Mouse (Mus musculus): Measurements from ENCODE around the gene Itga10. TPM values are rescaled to one million over a fixed set of nuclear protein-coding genes. Genes with fewer than 3 reads are reported as not detected.

Itga10 gene
- polyA plus RNA-seq (2015; fragmentation: Nextera tagmentation; extraction: Ambion mirVana), result 0.83 and 2.2 TPM in 2 replicates

GRCm38 (mm10) chr3:96645018-96645649, at the start of gene Itga10:
Itga10 (plus strand) TSS chr3:96645584.
- peak; percentile 66; the same call in 1 of the 2 replicates for ATAC-seq (replicated peaks; ENCODE audit: low FRiP score)
- peaks cover 40% of the 10 kb centered on the region for H3K36me3 ChIP-seq
- H3K9me3 ChIP-seq (replicated peaks), result no peaks in the 10 kb centered on the region
- 64% methylated on average over 7 of the region's 7 CpGs for WGBS
- H3K4me3 ChIP-seq (replicated peaks), result no peak within 1 kb of the TSS
- H3K27me3 ChIP-seq, result no peaks in the 10 kb centered on the region
- no peak within 1 kb of the TSS for H3K4me2 ChIP-seq
- H3K27ac ChIP-seq, result no peak within 1 kb of the TSS
- H3K4me1 ChIP-seq, result no peaks in the 10 kb centered on the region; the same call in 1 of the 2 replicates
- H3K9ac ChIP-seq, result no peak within 1 kb of the TSS

DNA sequence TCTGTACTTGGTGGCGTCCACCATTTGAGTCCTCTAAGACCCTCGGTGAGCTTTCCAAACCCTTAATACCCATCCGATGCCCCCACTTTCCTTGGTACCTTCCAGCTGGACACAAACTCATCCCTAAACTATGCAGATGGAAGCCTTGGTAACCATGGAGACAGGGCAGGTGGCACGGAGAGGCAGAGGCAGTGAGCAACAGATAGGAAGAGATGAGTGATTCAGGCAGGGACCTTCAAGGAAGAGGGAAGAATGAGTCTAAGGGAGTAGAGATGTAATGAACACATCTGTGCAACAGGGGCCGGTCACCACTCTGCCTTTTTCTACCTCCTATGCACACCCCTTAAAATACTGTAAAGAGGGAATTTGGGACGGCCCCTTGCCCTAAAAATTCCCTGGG, 49.7 kb upstream of the Itga10 start:
- peaks cover 42% of the 10 kb centered on the region for H3K27me3 ChIP-seq
- WGBS, result 28% methylated on average over 6 of the region's 6 CpGs
- peak overlapping the region; percentile 83 for H3K4me2 ChIP-seq
- H3K9me3 ChIP-seq (replicated peaks), result no peaks in the 10 kb centered on the region
- H3K4me3 ChIP-seq (replicated peaks), result peak overlapping the region; percentile 54
- peak overlapping the region; percentile 37; the same call in 1 of the 2 replicates for H3K27ac ChIP-seq
- H3K36me3 ChIP-seq, result no peaks in the 10 kb centered on the region
- H3K9ac ChIP-seq, result no peak overlapping the region
- peaks cover 61% of the 10 kb centered on the region for H3K4me1 ChIP-seq
- ATAC-seq (replicated peaks; ENCODE audit: low FRiP score), result no peak

DNA sequence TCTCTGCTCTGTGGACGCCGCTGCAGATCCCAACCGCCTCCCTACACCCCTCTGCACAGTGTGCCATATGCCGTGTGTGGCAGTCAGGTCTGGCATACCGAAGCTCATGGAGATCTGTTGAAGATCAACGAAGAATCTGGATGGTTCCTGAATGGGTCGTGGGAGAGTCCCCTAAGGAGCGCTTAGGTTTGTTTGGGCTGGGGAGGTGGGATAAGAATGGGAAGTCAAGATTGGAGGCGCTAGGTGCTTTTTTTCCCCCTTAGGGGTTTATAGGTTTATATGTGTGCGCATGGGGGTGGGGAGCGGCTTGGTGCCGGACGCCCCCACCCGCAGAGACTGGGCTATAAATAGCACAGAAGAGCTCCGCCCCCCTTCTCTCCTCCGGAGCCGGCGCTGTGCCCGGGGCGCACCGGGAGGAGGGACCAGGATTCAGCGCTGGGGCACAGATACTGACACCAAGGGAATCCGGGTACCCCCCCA, 49.1 kb upstream of the Itga10 start, which contains the start of gene Ankrd34a:
TSS of gene Ankrd34a (plus strand) at position 409 of the 480 bp plus-strand sequence.
- Histone ChIP-seq H3K9ac (peak within 1 kb of the TSS; percentile 55), H3K4me2 (peak within 1 kb of the TSS; percentile 83), H3K27ac (peak within 1 kb of the TSS; percentile 69), H3K27me3 (peaks cover 42% of the 10 kb centered on the region), H3K4me3 (replicated peaks) (peak within 1 kb of the TSS; percentile 54), H3K4me1 (peaks cover 62% of the 10 kb centered on the region), H3K9me3 (replicated peaks) (no peaks in the 10 kb centered on the region), H3K36me3 (no peaks in the 10 kb centered on the region)
- under 1% methylated on average over 18 of the region's 23 CpGs for WGBS
- ATAC-seq (replicated peaks; ENCODE audit: low FRiP score), result no peak

GRCm38 (mm10) chr3:96596855-96597254, 48.5 kb upstream of the Itga10 start:
- H3K9me3 ChIP-seq (replicated peaks), result no peaks in the 10 kb centered on the region
- peak overlapping the region; percentile 54 for H3K4me3 ChIP-seq (replicated peaks)
- H3K4me1 ChIP-seq, result peaks cover 63% of the 10 kb centered on the region
- ATAC-seq (replicated peaks; ENCODE audit: low FRiP score), result no peak
- H3K4me2 ChIP-seq, result peak overlapping the region; percentile 83
- H3K27ac ChIP-seq, result no peak overlapping the region; the same call in 1 of the 2 replicates
- under 1% methylated on average over 12 of the region's 12 CpGs for WGBS
- H3K27me3 ChIP-seq, result peaks cover 42% of the 10 kb centered on the region
- no peaks in the 10 kb centered on the region for H3K36me3 ChIP-seq
- peak overlapping the region; percentile 55 for H3K9ac ChIP-seq

DNA sequence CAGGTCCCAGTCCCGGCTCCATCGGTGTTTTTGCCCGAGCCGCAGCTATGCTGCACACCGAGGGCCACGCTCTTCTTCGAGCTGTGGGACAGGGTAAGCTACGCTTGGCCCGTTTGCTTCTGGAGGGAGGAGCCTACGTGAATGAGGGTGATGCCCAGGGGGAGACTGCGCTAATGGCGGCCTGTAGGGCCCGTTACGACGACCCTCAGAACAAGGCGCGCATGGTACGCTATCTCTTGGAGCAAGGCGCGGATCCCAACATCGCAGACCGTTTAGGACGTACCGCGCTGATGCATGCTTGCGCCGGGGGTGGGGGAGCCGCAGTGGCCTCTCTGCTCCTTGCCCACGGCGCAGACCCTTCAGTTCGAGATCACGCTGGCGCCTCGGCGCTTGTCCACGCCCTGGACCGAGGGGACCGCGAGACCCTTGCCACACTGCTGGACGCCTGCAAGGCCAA, 47.9 kb upstream of the Itga10 start:
- Histone ChIP-seq H3K4me2 (peak overlapping the region; percentile 83), H3K36me3 (no peaks in the 10 kb centered on the region), H3K27ac (peak overlapping the region; percentile 69), H3K9ac (peak overlapping the region; percentile 55), H3K27me3 (peaks cover 42% of the 10 kb centered on the region), H3K4me1 (peaks cover 64% of the 10 kb centered on the region), H3K4me3 (replicated peaks) (peak overlapping the region; percentile 54), H3K9me3 (replicated peaks) (no peaks in the 10 kb centered on the region)
- under 1% methylated on average over 40 of the region's 40 CpGs for WGBS
- no peak; the same call in 1 of the 2 replicates for ATAC-seq (replicated peaks; ENCODE audit: low FRiP score)

GRCm38 (mm10) chr3:96598156-96599068, 47.0 kb upstream of the Itga10 start:
- Histone ChIP-seq H3K36me3 (no peaks in the 10 kb centered on the region), H3K27me3 (peaks cover 42% of the 10 kb centered on the region), H3K4me1 (peaks cover 64% of the 10 kb centered on the region), H3K4me2 (peak overlapping the region; percentile 83), H3K27ac (peak overlapping the region; percentile 69), H3K4me3 (replicated peaks) (peak overlapping the region; percentile 54), H3K9ac (peak overlapping the region; percentile 55), H3K9me3 (replicated peaks) (no peaks in the 10 kb centered on the region)
- WGBS, result 1% methylated on average over 54 of the region's 54 CpGs
- no peak for ATAC-seq (replicated peaks; ENCODE audit: low FRiP score)

DNA sequence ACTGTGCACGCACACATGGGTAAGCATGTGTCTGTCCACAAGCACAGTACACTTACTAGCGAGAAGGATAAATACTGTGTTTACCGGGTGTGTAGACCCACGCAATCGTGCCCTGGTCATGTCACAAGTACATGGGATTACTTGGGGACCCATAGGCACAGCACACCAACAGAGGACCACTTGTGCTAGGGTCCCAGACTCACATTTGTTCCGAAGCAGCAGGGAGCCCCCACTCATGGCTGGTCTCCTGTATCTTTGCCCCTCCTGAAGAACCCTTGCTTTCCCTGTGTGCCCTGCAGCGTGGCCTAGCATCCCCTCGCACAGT, 46.4 kb upstream of the Itga10 start:
- Histone ChIP-seq H3K27ac (no peak overlapping the region), H3K4me3 (replicated peaks) (peak overlapping the region; percentile 54; the same call in 1 of the 2 replicates), H3K9ac (no peak overlapping the region), H3K36me3 (peaks cover 6% of the 10 kb centered on the region), H3K4me2 (peak overlapping the region; percentile 83), H3K27me3 (peaks cover 42% of the 10 kb centered on the region), H3K4me1 (peaks cover 69% of the 10 kb centered on the region), H3K9me3 (replicated peaks) (no peaks in the 10 kb centered on the region)
- ATAC-seq (replicated peaks; ENCODE audit: low FRiP score), result no peak
- WGBS, result 54% methylated on average over 8 of the region's 8 CpGs

DNA sequence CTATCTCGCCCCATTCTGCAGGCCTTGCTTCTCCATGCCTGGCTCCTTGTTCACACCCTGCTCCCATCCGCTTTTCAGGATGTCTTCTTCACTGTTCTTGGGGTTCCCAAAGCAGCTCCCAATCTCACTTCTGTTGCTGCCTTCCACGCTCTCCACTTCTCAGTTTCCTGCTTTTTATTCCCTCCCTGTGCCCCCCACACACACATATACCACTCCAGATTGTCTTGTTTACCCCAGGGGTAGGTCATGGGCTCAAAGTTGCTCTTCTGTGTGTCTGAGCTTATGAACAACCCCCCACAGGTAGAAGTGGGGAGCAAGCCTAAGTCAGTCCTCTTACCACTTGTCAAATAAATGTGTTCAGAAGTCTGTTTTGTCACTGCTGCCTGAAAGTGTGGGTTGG, 46.0 kb upstream of the Itga10 start:
- H3K27ac ChIP-seq, result no peak overlapping the region
- 78% methylated on average over 3 of the region's 3 CpGs for WGBS
- peaks cover 8% of the 10 kb centered on the region for H3K36me3 ChIP-seq
- no peak for ATAC-seq (replicated peaks; ENCODE audit: low FRiP score)
- H3K4me2 ChIP-seq, result no peak overlapping the region
- no peak overlapping the region for H3K9ac ChIP-seq
- H3K9me3 ChIP-seq (replicated peaks), result no peaks in the 10 kb centered on the region
- peaks cover 73% of the 10 kb centered on the region for H3K4me1 ChIP-seq
- peak overlapping the region; percentile 54; the same call in 1 of the 2 replicates for H3K4me3 ChIP-seq (replicated peaks)
- H3K27me3 ChIP-seq, result peaks cover 42% of the 10 kb centered on the region

GRCm38 (mm10) chr3:96600639-96601250, 44.6 kb upstream of the Itga10 start, which contains the start of gene Lix1l:
Lix1l (plus strand) TSS chr3:96601149.
- ATAC-seq (replicated peaks; ENCODE audit: low FRiP score), result peak; percentile 94
- peak within 1 kb of the TSS; percentile 74 for H3K9ac ChIP-seq
- H3K27me3 ChIP-seq, result peaks cover 31% of the 10 kb centered on the region
- H3K4me3 ChIP-seq (replicated peaks), result peak within 1 kb of the TSS; percentile 72
- peaks cover 68% of the 10 kb centered on the region for H3K4me1 ChIP-seq
- peak within 1 kb of the TSS; percentile 86 for H3K4me2 ChIP-seq
- H3K36me3 ChIP-seq, result peaks cover 11% of the 10 kb centered on the region
- H3K27ac ChIP-seq, result peak within 1 kb of the TSS; percentile 97
- H3K9me3 ChIP-seq (replicated peaks), result no peaks in the 10 kb centered on the region
- under 1% methylated on average over 27 of the region's 27 CpGs for WGBS

DNA sequence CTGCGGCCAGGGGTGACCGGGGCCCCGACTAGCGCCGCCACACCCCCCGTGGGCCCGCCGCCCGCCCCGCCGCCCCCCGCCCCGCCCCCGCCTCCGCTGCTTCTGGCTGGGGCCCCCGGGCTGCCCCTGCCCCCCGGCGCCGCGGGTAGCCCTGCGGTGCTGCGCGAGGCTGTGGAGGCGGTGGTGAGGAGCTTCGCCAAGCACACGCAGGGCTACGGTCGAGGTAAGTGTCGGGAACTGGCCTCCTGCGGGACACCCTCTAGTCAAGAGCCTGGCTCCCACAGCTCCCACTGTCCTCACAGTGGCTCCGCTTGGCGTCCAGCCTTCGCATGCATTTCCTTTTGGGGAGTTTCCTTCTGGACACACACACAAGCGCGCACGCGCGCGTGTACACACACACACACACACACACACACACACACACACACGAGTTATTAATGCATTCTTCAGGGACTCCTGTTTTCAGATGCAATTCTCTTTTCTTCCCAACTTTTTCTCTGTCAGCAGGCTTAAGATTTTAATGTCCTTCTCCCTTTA, 44.1 kb upstream of the Itga10 start:
- peak; percentile 59 for ATAC-seq (replicated peaks; ENCODE audit: low FRiP score)
- H3K4me1 ChIP-seq, result peaks cover 63% of the 10 kb centered on the region
- H3K36me3 ChIP-seq, result peaks cover 11% of the 10 kb centered on the region
- no peaks in the 10 kb centered on the region for H3K9me3 ChIP-seq (replicated peaks)
- H3K27ac ChIP-seq, result peak overlapping the region; percentile 97
- H3K27me3 ChIP-seq, result peaks cover 25% of the 10 kb centered on the region
- peak overlapping the region; percentile 74 for H3K9ac ChIP-seq
- H3K4me3 ChIP-seq (replicated peaks), result peak overlapping the region; percentile 72
- H3K4me2 ChIP-seq, result peak overlapping the region; percentile 86
- 1% methylated on average over 19 of the region's 40 CpGs for WGBS

GRCm38 (mm10) chr3:96601941-96602703, 43.3 kb upstream of the Itga10 start:
- no peak for ATAC-seq (replicated peaks; ENCODE audit: low FRiP score)
- H3K9ac ChIP-seq, result peak overlapping the region; percentile 74
- H3K4me1 ChIP-seq, result peaks cover 55% of the 10 kb centered on the region
- peaks cover 11% of the 10 kb centered on the region for H3K36me3 ChIP-seq
- peaks cover 17% of the 10 kb centered on the region for H3K27me3 ChIP-seq
- peak overlapping the region; percentile 97 for H3K27ac ChIP-seq
- H3K9me3 ChIP-seq (replicated peaks), result no peaks in the 10 kb centered on the region
- peak overlapping the region; percentile 72 for H3K4me3 ChIP-seq (replicated peaks)
- H3K4me2 ChIP-seq, result peak overlapping the region; percentile 86
- 19% methylated on average over 10 of the region's 10 CpGs for WGBS
